Mouse (Mus musculus): ENCODE results near the gene Emp1. TPM values are rescaled to one million over a fixed set of nuclear protein-coding genes. Genes with fewer than 3 reads are reported as not detected.

The Emp1 gene
- polyA plus RNA-seq, 1 experiment from 2014 or later = 136 TPM

DNA sequence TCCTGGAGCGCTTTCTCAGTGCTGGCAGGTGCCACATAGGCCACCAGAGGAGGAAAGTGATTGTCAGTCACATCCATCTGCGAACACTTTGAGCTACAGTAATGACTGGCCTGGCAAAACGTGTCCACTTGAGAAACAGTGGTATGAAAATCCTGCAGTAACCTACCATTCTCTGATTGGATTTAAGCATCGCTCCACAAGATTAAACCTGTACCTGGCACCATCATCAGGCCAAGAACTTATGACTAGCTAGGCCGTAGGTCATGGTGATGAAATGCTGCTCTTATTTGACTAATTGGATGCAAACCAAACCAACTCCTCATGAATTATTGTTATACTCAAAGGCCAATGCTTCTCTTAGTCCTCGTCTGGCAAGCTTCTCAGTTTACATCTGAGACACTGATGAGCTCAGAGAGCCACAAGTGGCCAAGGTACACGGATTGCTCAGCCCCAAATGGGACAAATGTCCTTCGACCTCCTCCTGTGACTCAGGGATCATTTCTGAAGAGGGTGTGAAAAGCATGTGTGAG, 68.2 kb downstream of the Emp1 start:
- Histone ChIP-seq H3K4me3 (ENCODE audit: low read depth, low read length) (no peak overlapping the region), H3K27ac (ENCODE audit: low read length) (no peak overlapping the region), H3K9ac (replicated peaks; ENCODE audit: low read depth) (no peak overlapping the region), H3K27me3 (replicated peaks; ENCODE audit: insufficient read depth, low read length) (no peaks in the 10 kb centered on the region), H3K4me2 (replicated peaks; ENCODE audit: low read depth, low read length) (no peak overlapping the region), H3K4me1 (ENCODE audit: insufficient read depth, low read depth, low read length) (no peaks in the 10 kb centered on the region), H3K36me3 (ENCODE audit: insufficient read depth, low read length) (no peaks in the 10 kb centered on the region), H3K9me3 (ENCODE audit: low read length) (no peaks in the 10 kb centered on the region)
- DNase-seq (ENCODE audit: low spot score) = no peak
- ATAC-seq = no peak
- 68% methylated on average over 8 of the region's 8 CpGs for WGBS
- no peak for TF ChIP-seq EP300 (IDR thresholded peaks at IDR 0.05)
- TF ChIP-seq CTCF (IDR thresholded peaks at IDR 0.05) = no peak

Other genes with a start within 250 kb of the Emp1 start
- not detected in 2 replicates for gene Gprc5d, start 244.3 kb upstream of the Emp1 start, polyA plus RNA-seq (2015; fragmentation: Nextera tagmentation; extraction: Ambion mirVana)
- gene Fam234b, start 164.6 kb upstream of the Emp1 start, polyA plus RNA-seq (2015; fragmentation: Nextera tagmentation; extraction: Ambion mirVana) = 5.7 and 6.1 TPM in 2 replicates
- 16.3 and 16.5 TPM in 2 replicates for gene Hebp1, start 164.5 kb upstream of the Emp1 start, polyA plus RNA-seq (2015; fragmentation: Nextera tagmentation; extraction: Ambion mirVana)
- 2.9 and 5.5 TPM in 2 replicates for gene Gsg1, start 108.2 kb upstream of the Emp1 start, polyA plus RNA-seq (2015; fragmentation: Nextera tagmentation; extraction: Ambion mirVana)
- gene Pbp2, start 52.1 kb upstream of the Emp1 start, polyA plus RNA-seq (2015; fragmentation: Nextera tagmentation; extraction: Ambion mirVana) = 0.42 and 1.6 TPM in 2 replicates